Mouse (Mus musculus): ENCODE measurements around the gene Hrk. TPM values are rescaled to one million over a fixed set of nuclear protein-coding genes. Genes with fewer than 3 reads are reported as not detected.

The Hrk gene
- polyA plus RNA-seq, 1 experiment from 2014 or later = 0.38 TPM

- Histone ChIP-seq H3K9me3 (ENCODE audit: control insufficient read depth, low read length) (no peaks in the 10 kb centered on the region), H3K4me2 (ENCODE audit: low read depth, low read length) (no peak overlapping the region), H3K27me3 (replicated peaks; ENCODE audit: control insufficient read depth, insufficient read depth, low read length) (no peaks in the 10 kb centered on the region), H3K4me3 (ENCODE audit: low read depth, low read length) (no peak overlapping the region), H3K27ac (replicated peaks; ENCODE audit: low read depth, low read length) (no peak overlapping the region), H3K36me3 (ENCODE audit: control insufficient read depth, insufficient read depth, low read length) (peaks cover 11% of the 10 kb centered on the region; the same call in 1 of the 2 replicates), H3K9ac (ENCODE audit: low read depth, low read length) (0 out of 2 replicates have a peak overlapping the region, but pooled peaks have one; percentile 6), H3K4me1 (ENCODE audit: control insufficient read depth, insufficient read depth, low read length) (no peaks in the 10 kb centered on the region)
- 81% methylated on average over 10 of the region's 10 CpGs for WGBS
- DNase-seq (ENCODE audit: low spot score) = no peak
- no peak for ATAC-seq (ENCODE audit: low read depth)
Measured at GRCm38 (mm10) chr5:118147264-118147663, 17.2 kb upstream of the Hrk start.

- Histone ChIP-seq H3K9me3 (ENCODE audit: control insufficient read depth, low read length) (no peaks in the 10 kb centered on the region), H3K4me2 (ENCODE audit: low read depth, low read length) (no peak overlapping the region), H3K4me3 (ENCODE audit: low read depth, low read length) (no peak overlapping the region), H3K36me3 (ENCODE audit: control insufficient read depth, insufficient read depth, low read length) (peaks cover 11% of the 10 kb centered on the region; the same call in 1 of the 2 replicates), H3K4me1 (ENCODE audit: control insufficient read depth, insufficient read depth, low read length) (peaks cover 6% of the 10 kb centered on the region; the same call in 1 of the 2 replicates), H3K27me3 (replicated peaks; ENCODE audit: control insufficient read depth, insufficient read depth, low read length) (no peaks in the 10 kb centered on the region), H3K9ac (ENCODE audit: low read depth, low read length) (no peak overlapping the region), H3K27ac (replicated peaks; ENCODE audit: low read depth, low read length) (no peak overlapping the region)
- WGBS = 73% methylated on average over 3 of the region's 3 CpGs
- ATAC-seq (ENCODE audit: low read depth) (peak; percentile 76), DNase-seq (ENCODE audit: low spot score) (peak; percentile 76)
Measured at GRCm38 (mm10) chr5:118149711-118150110, 14.7 kb upstream of the Hrk start.

- Histone ChIP-seq H3K4me3 (ENCODE audit: low read depth, low read length) (peak within 1 kb of the TSS; percentile 84), H3K27me3 (replicated peaks; ENCODE audit: control insufficient read depth, insufficient read depth, low read length) (no peaks in the 10 kb centered on the region), H3K4me1 (ENCODE audit: control insufficient read depth, insufficient read depth, low read length) (peaks cover 6% of the 10 kb centered on the region; the same call in 1 of the 2 replicates), H3K9ac (ENCODE audit: low read depth, low read length) (peak within 1 kb of the TSS; percentile 86), H3K4me2 (ENCODE audit: low read depth, low read length) (peak within 1 kb of the TSS; percentile 67), H3K27ac (replicated peaks; ENCODE audit: low read depth, low read length) (no peak within 1 kb of the TSS), H3K36me3 (ENCODE audit: control insufficient read depth, insufficient read depth, low read length) (0 out of 2 replicates have a peak, but pooled peaks cover 5% of the 10 kb centered on the region), H3K9me3 (ENCODE audit: control insufficient read depth, low read length) (no peaks in the 10 kb centered on the region)
- peak; percentile 93 for DNase-seq (ENCODE audit: low spot score)
- peak; percentile 94 for ATAC-seq (ENCODE audit: low read depth)
- under 1% methylated on average over 55 of the region's 67 CpGs for WGBS
Measured at GRCm38 (mm10) chr5:118154839-118155564, 9.4 kb upstream of the Hrk start, which contains the start of gene Fbxw8. Fbxw8 (minus strand) TSS chr5:118155464.

GRCm38 (mm10) chr5:118155565-118155947 lies 8.9 kb upstream of the Hrk start:
- DNase-seq (ENCODE audit: low spot score) = no peak
- Histone ChIP-seq H3K36me3 (ENCODE audit: control insufficient read depth, insufficient read depth, low read length) (0 out of 2 replicates have a peak, but pooled peaks cover 5% of the 10 kb centered on the region), H3K9me3 (ENCODE audit: control insufficient read depth, low read length) (no peaks in the 10 kb centered on the region), H3K27me3 (replicated peaks; ENCODE audit: control insufficient read depth, insufficient read depth, low read length) (0 out of 2 replicates have a peak, but pooled peaks cover 3% of the 10 kb centered on the region), H3K4me3 (ENCODE audit: low read depth, low read length) (peak overlapping the region; percentile 84), H3K27ac (replicated peaks; ENCODE audit: low read depth, low read length) (no peak overlapping the region), H3K9ac (ENCODE audit: low read depth, low read length) (peak overlapping the region; percentile 86), H3K4me2 (ENCODE audit: low read depth, low read length) (peak overlapping the region; percentile 67), H3K4me1 (ENCODE audit: control insufficient read depth, insufficient read depth, low read length) (peaks cover 6% of the 10 kb centered on the region; the same call in 1 of the 2 replicates)
- WGBS = 22% methylated on average over 9 of the region's 9 CpGs
- no peak for ATAC-seq (ENCODE audit: low read depth)

- H3K4me3 ChIP-seq (ENCODE audit: low read depth, low read length) = no peak overlapping the region
- H3K4me1 ChIP-seq (ENCODE audit: control insufficient read depth, insufficient read depth, low read length) = peaks cover 6% of the 10 kb centered on the region; the same call in 1 of the 2 replicates
- H3K4me2 ChIP-seq (ENCODE audit: low read depth, low read length) = no peak overlapping the region
- ATAC-seq (ENCODE audit: low read depth) (no peak), DNase-seq (ENCODE audit: low spot score) (no peak)
- no peaks in the 10 kb centered on the region for H3K36me3 ChIP-seq (ENCODE audit: control insufficient read depth, insufficient read depth, low read length)
- 51% methylated on average over 4 of the region's 4 CpGs for WGBS
- no peaks in the 10 kb centered on the region for H3K9me3 ChIP-seq (ENCODE audit: control insufficient read depth, low read length)
- no peak overlapping the region for H3K9ac ChIP-seq (ENCODE audit: low read depth, low read length)
- H3K27me3 ChIP-seq (replicated peaks; ENCODE audit: control insufficient read depth, insufficient read depth, low read length) = peaks cover 6% of the 10 kb centered on the region; the same call in 1 of the 2 replicates
- H3K27ac ChIP-seq (replicated peaks; ENCODE audit: low read depth, low read length) = no peak overlapping the region
Measured at GRCm38 (mm10) chr5:118156976-118157375, 7.5 kb upstream of the Hrk start.

GRCm38 (mm10) chr5:118160691-118161090 lies 3.8 kb upstream of the Hrk start:
- Histone ChIP-seq H3K4me3 (ENCODE audit: low read depth, low read length) (no peak overlapping the region), H3K36me3 (ENCODE audit: control insufficient read depth, insufficient read depth, low read length) (no peaks in the 10 kb centered on the region), H3K4me1 (ENCODE audit: control insufficient read depth, insufficient read depth, low read length) (no peaks in the 10 kb centered on the region), H3K9ac (ENCODE audit: low read depth, low read length) (no peak overlapping the region), H3K9me3 (ENCODE audit: control insufficient read depth, low read length) (no peaks in the 10 kb centered on the region), H3K27me3 (replicated peaks; ENCODE audit: control insufficient read depth, insufficient read depth, low read length) (peaks cover 16% of the 10 kb centered on the region; the same call in 1 of the 2 replicates), H3K4me2 (ENCODE audit: low read depth, low read length) (no peak overlapping the region), H3K27ac (replicated peaks; ENCODE audit: low read depth, low read length) (no peak overlapping the region)
- 35% methylated on average over 4 of the region's 4 CpGs for WGBS
- ATAC-seq (ENCODE audit: low read depth) = no peak
- DNase-seq (ENCODE audit: low spot score) = no peak

- Histone ChIP-seq H3K4me2 (ENCODE audit: low read depth, low read length) (no peak overlapping the region), H3K27ac (replicated peaks; ENCODE audit: low read depth, low read length) (no peak overlapping the region), H3K4me1 (ENCODE audit: control insufficient read depth, insufficient read depth, low read length) (no peaks in the 10 kb centered on the region), H3K9ac (ENCODE audit: low read depth, low read length) (no peak overlapping the region), H3K36me3 (ENCODE audit: control insufficient read depth, insufficient read depth, low read length) (no peaks in the 10 kb centered on the region), H3K9me3 (ENCODE audit: control insufficient read depth, low read length) (no peaks in the 10 kb centered on the region), H3K4me3 (ENCODE audit: low read depth, low read length) (no peak overlapping the region), H3K27me3 (replicated peaks; ENCODE audit: control insufficient read depth, insufficient read depth, low read length) (peaks cover 47% of the 10 kb centered on the region)
- ATAC-seq (ENCODE audit: low read depth) (no peak), DNase-seq (ENCODE audit: low spot score) (no peak)
Measured at GRCm38 (mm10) chr5:118165462-118165861, 1.0 kb downstream of the Hrk start.

GRCm38 (mm10) chr5:118167561-118167995 lies 3.1 kb downstream of the Hrk start:
- no peaks in the 10 kb centered on the region for H3K9me3 ChIP-seq (ENCODE audit: control insufficient read depth, low read length)
- DNase-seq (ENCODE audit: low spot score) (no peak), ATAC-seq (ENCODE audit: low read depth) (no peak)
- H3K9ac ChIP-seq (ENCODE audit: low read depth, low read length) = no peak overlapping the region
- no peak overlapping the region for H3K27ac ChIP-seq (replicated peaks; ENCODE audit: low read depth, low read length)
- no peak overlapping the region for H3K4me3 ChIP-seq (ENCODE audit: low read depth, low read length)
- WGBS = 62% methylated on average over 8 of the region's 8 CpGs
- H3K27me3 ChIP-seq (replicated peaks; ENCODE audit: control insufficient read depth, insufficient read depth, low read length) = peaks cover 64% of the 10 kb centered on the region
- H3K4me1 ChIP-seq (ENCODE audit: control insufficient read depth, insufficient read depth, low read length) = peaks cover 7% of the 10 kb centered on the region; the same call in 1 of the 2 replicates
- no peaks in the 10 kb centered on the region for H3K36me3 ChIP-seq (ENCODE audit: control insufficient read depth, insufficient read depth, low read length)
- H3K4me2 ChIP-seq (ENCODE audit: low read depth, low read length) = no peak overlapping the region
